Mouse (Mus musculus) right cerebral cortex, postnatal 10 days (tissue): Measurements from ENCODE around the gene Wdr75.

Experiments used
- DNase-seq, 2 experiments: peaks; one replicate each; pipeline ENCODE4 v3.0.0; 2021; ENCODE audit warnings: low spot score in 2 of 2

Wdr75 gene

GRCm38 (mm10) chr1:45837736-45838135, 42.8 kb downstream of the Wdr75 start:
- DNase-seq, result peak; percentile 36 to 59

DNA sequence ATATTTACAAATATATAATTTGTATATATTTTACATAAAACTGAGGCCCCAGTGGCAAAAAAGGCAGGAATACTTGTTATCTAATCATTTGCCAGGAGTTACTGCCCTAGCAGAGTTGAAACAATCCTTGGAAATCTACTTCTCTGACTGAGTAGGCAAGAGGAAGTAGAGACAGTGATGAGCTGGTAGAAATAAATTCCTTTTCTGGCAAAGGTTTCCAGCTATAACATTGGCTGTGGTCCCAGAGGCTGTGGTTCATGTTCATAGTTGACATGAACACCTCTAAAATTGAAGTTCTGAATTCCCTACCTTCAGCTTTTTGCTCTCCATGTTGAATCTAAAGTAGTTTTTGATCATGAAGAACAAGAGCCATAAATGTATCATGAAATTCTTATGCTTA, 43.3 kb downstream of the Wdr75 start:
- no peak for DNase-seq

DNA sequence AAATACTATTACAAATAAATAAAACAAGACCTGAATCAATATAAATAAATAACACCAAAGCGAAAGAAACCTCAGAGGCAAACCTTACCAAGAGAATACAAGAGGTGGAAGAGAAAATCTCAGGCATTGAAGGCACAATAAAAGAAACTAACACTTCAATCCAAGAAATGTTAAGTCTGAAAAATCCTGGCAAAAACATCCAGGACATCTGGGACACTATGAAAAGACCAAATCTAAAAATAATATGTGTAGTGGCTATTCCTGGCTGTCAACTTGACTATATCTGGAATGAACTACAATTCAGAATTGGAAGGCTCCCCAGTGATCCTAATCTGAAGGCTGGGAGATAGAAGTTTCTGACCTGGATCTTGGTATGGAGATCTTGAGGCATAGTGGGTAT, 50.5 kb downstream of the Wdr75 start:
- no peak for DNase-seq

- no peak for DNase-seq
These were observed 63.1 kb downstream of the Wdr75 start for GRCm38 (mm10) chr1:45858038-45858437.

DNA sequence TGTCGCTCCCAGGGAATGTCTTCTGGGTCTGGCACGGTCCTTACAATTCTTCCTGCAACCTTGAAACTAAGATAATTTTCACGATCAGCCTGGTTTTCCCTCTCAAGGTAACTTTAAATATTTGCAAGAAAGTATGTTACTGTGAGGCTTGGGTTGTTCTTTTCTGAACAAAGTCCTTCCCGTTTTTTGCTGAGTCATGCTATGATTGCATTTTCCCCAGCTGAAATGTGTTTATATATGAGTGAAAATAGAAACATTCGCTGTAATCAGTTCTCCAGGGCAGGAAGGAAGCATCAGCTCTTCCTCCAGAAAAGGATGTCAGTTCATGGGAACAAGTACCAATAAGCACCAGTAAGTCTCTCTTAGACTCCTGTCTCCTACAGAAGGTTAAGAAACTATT, 65.4 kb downstream of the Wdr75 start:
- no peak for DNase-seq

DNA sequence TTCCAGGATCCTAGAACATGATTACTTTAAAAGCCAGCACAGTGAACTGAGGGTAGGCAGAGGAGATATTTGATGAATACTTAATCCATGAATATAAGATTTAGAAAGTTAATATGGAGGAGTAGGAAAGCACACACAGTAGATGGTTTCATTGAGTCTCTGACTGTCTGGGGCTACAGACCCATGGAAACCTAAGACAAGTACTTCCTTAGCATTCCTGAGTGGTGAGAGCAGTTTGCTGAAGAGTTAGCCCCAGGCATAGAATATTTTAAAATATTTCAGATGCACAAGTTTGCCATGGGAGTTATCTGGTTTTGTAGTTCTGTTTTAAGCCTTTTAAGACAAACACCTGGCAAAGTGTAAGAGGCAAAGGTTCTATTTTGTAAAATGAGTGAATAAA, 66.2 kb downstream of the Wdr75 start:
- DNase-seq, result no peak

- no peak for DNase-seq
These were observed 68.7 kb downstream of the Wdr75 start for GRCm38 (mm10) chr1:45863641-45864040.

DNA sequence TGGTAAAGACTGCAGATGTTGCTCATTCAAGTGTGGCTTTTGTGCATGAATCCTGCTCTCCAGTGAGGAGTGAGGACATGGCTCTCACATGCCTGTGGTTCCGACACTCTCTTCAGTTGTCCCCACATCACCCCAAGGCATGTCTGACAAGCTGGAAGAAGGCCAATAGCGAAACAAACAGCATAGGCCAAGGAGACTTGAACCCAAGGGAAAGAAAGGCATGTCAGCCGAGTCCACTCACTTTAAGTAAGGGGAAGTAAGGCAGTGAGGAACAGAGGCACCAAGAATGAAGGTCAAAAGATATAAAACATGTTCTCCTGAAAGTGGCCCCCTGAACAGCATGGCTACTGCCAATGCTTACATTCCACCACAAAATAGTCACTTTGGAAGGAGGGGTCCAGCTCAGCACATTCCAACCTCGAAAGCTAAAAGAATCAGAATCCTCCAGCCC, 69.6 kb downstream of the Wdr75 start:
- no peak for DNase-seq

DNA sequence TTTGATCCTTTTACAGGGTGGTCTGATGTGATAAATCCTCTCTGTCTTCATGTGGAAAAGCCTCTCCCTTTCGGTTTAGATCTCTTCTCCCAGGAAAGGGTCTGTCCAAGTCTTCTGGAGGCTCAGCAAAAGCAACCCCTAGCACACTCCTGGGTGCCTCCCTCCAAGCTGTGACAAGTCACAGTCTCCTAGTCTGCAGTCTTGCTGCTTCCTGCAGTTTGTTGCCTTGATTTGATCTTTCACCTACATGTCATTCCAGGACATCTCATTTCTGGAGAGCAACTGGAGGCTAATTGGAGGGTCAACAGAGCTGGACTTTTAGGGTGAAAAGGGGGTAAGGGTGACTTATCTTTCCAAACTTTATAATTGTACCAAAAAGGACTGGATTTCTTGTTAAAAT, 70.3 kb downstream of the Wdr75 start:
- no peak for DNase-seq

- no peak for DNase-seq
These were observed 70.8 kb downstream of the Wdr75 start for GRCm38 (mm10) chr1:45865727-45866126.

- DNase-seq, result no peak
These were observed 71.5 kb downstream of the Wdr75 start for GRCm38 (mm10) chr1:45866288-45867018.

DNA sequence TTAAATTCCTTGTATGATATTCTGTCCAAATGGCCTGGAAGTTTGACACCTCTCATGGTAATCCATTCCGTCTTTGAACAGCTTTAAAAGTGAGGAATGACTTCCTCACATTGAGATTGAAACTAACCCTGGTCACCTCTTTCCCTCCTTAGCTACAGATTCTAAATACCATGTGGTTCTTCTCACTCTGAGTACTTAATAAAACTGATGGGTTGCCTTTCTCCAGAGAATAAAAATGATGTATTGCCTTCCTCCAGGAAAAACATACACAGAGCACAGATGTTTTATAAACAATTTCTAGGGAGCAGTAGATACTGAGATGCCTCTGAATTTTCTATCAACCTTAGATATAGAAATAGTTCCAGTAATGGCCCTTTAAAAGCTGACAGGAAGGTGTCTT, 73.1 kb downstream of the Wdr75 start:
- DNase-seq, result no peak

GRCm38 (mm10) chr1:45868479-45869137, 73.6 kb downstream of the Wdr75 start:
- DNase-seq, result no peak
